Mouse (Mus musculus): Measurements from ENCODE around the gene Mast1. TPM values are rescaled to one million over a fixed set of nuclear protein-coding genes. Genes with fewer than 3 reads are reported as not detected.

Gene Mast1
- polyA plus RNA-seq, 1 experiment from 2014 or later: 0.27 TPM

DNA sequence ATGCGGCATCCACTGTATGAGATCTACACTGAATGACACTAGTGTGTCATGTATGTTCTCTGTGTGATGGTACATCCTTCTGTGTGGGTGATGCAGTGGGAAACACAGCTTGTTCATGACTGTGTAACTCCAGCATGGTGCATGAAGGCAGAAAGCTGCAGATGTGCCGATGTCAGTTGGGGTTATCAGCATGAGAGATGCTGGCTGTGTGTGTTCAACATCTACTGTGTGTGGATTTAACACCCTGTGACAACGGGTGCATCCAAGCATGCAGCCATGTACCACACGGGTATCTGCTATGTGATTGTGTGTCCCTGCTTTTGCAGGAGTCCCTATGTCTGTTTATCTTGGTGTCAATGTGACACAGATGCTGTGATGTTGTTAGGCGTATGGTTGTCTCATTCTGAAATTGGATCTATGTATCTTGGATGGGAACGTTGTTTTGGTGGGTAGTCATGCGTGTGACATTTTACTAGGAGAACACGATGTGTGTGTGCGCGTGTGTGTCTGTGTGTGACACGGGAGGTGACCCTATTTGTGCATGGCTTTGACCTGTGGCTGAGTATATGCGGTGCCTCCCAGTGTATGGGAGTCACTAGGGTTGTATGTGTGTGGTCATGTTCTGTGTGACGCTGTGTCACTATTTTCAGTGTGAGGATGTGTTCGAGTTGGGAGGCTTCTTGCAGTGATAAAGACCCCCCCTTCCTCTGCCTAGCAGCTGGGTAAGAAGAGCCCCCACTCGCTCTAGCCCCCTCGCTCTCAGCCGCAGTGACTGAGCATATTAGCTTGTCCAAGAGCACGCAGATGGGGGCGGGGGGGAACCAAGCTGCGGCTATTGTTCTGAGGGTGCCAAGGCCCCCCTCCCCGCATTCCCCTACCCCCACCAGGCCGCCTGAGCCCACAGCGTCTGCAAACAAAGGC, 858 bp downstream of the Mast1 start:
- ATAC-seq (replicated peaks; ENCODE audit: insufficient number of reproducible peaks, low FRiP score, low TSS enrichment): no peak; the same call in 1 of the 2 replicates

DNA sequence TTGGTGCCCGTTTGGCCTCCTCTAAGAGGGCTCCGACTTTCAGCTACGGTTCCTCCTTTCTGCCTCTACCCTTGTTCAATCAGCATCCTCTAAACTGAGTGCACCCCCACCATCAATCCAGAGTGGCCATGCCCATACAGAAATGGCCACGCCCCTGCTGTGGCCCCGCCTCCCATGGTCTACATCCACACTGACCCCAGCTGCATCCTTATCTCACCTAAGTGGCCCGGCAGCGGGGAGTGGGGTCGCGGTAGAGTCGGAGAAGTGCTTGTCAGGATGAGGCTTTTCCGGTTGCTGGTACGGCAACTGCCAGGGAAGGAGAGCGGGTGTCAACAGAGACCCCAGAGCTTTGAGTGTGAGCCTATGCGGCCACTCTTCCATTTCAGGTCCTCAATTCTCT, 1.7 kb downstream of the Mast1 start:
- Histone ChIP-seq H3K4me3 (ENCODE audit: low read depth, low read length) (peak overlapping the region; percentile 5; the same call in 1 of the 2 replicates), H3K9ac (ENCODE audit: low read depth, low read length) (no peak overlapping the region), H3K4me1 (ENCODE audit: control insufficient read depth, insufficient read depth, low read length) (peaks cover 18% of the 10 kb centered on the region), H3K9me3 (replicated peaks; ENCODE audit: control insufficient read depth, low read length) (no peaks in the 10 kb centered on the region), H3K36me3 (ENCODE audit: control insufficient read depth, insufficient read depth, low read length) (no peaks in the 10 kb centered on the region), H3K4me2 (no peak overlapping the region; the same call in 1 of the 2 replicates), H3K27ac (ENCODE audit: low read depth, low read length) (no peak overlapping the region), H3K27me3 (ENCODE audit: control insufficient read depth, insufficient read depth, low read length) (peaks cover 74% of the 10 kb centered on the region)
- WGBS (ENCODE audit: insufficient replicate concordance): 5% methylated on average over 14 of the region's 14 CpGs
- no peak for ATAC-seq (replicated peaks; ENCODE audit: insufficient number of reproducible peaks, low FRiP score, low TSS enrichment)

More for the DNA sequence above, 858 bp downstream of the Mast1 start:
- Histone ChIP-seq H3K9me3 (replicated peaks; ENCODE audit: control insufficient read depth, low read length) (no peaks in the 10 kb centered on the region), H3K36me3 (ENCODE audit: control insufficient read depth, insufficient read depth, low read length) (no peaks in the 10 kb centered on the region), H3K4me1 (ENCODE audit: control insufficient read depth, insufficient read depth, low read length) (peaks cover 18% of the 10 kb centered on the region), H3K27me3 (ENCODE audit: control insufficient read depth, insufficient read depth, low read length) (peaks cover 75% of the 10 kb centered on the region), H3K27ac (ENCODE audit: low read depth, low read length) (no peak overlapping the region), H3K9ac (ENCODE audit: low read depth, low read length) (no peak overlapping the region), H3K4me2 (peak overlapping the region; percentile 78), H3K4me3 (ENCODE audit: low read depth, low read length) (peak overlapping the region; percentile 47)
- WGBS (ENCODE audit: insufficient replicate concordance): 29% methylated on average over 23 of the region's 23 CpGs

DNA sequence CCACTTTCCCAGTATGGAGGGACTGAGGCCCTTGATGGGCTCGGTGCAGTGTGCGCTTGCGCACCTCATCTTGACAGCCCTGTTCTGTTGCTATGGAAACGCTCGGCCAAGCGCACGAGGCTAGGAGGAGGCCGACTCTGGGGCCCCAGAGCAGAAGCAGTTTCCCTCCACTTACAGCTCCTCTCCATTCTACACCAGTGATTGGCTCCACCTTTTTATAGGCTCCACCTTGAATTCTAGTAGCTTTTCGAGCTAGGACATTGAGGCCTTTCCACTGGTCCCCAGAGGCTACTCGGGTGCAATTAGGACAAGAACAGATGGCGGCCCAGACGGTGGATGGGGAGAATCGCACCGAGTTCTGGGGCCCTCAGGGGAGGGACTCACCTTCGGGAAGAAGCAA, 2.3 kb downstream of the Mast1 start:
- H3K4me3 ChIP-seq (ENCODE audit: low read depth, low read length): no peak overlapping the region
- H3K4me1 ChIP-seq (ENCODE audit: control insufficient read depth, insufficient read depth, low read length): peaks cover 18% of the 10 kb centered on the region
- 4% methylated on average over 15 of the region's 15 CpGs for WGBS (ENCODE audit: insufficient replicate concordance)
- no peak overlapping the region for H3K27ac ChIP-seq (ENCODE audit: low read depth, low read length)
- no peaks in the 10 kb centered on the region for H3K9me3 ChIP-seq (replicated peaks; ENCODE audit: control insufficient read depth, low read length)
- peaks cover 77% of the 10 kb centered on the region for H3K27me3 ChIP-seq (ENCODE audit: control insufficient read depth, insufficient read depth, low read length)
- H3K36me3 ChIP-seq (ENCODE audit: control insufficient read depth, insufficient read depth, low read length): no peaks in the 10 kb centered on the region
- ATAC-seq (replicated peaks; ENCODE audit: insufficient number of reproducible peaks, low FRiP score, low TSS enrichment): no peak
- H3K4me2 ChIP-seq: no peak overlapping the region
- H3K9ac ChIP-seq (ENCODE audit: low read depth, low read length): no peak overlapping the region

DNA sequence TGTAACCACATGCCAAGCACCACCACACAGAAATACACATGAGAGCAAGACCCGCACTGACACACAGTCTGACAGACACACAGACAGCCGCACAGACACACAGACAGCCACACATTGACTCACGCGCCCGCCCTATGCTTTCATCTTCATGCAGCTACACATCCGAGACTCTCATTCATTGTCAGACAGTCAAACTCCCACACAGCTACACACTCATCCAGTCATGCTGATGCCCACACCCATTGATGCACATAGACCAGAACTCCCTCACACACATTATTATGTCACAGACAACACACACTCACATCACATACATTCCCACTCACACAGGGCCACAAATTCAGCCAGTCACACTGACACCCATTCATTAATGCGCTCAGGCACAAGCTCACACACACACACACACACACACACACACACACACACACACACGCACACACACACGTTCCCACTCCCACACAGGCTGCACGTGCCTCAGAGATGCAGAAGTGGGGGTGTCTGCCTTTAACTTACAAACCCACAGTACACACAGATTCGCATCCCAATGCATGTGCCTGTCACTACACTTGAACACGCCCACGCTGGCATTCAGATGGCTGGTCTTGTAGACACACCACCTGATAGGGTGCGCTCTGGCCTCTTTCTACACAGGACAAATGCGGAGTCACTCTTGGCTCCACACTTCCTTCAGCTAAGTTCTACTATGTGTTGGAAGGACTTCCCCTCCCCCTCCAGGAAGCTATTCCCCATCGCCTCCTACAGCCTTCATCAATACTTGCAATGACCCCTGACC, 3.2 kb downstream of the Mast1 start:
- Histone ChIP-seq H3K27me3 (ENCODE audit: control insufficient read depth, insufficient read depth, low read length) (peaks cover 85% of the 10 kb centered on the region), H3K4me3 (ENCODE audit: low read depth, low read length) (no peak overlapping the region), H3K9me3 (replicated peaks; ENCODE audit: control insufficient read depth, low read length) (no peaks in the 10 kb centered on the region), H3K36me3 (ENCODE audit: control insufficient read depth, insufficient read depth, low read length) (no peaks in the 10 kb centered on the region), H3K4me1 (ENCODE audit: control insufficient read depth, insufficient read depth, low read length) (peaks cover 21% of the 10 kb centered on the region), H3K9ac (ENCODE audit: low read depth, low read length) (no peak overlapping the region), H3K4me2 (no peak overlapping the region), H3K27ac (ENCODE audit: low read depth, low read length) (no peak overlapping the region)
- ATAC-seq (replicated peaks; ENCODE audit: insufficient number of reproducible peaks, low FRiP score, low TSS enrichment): no peak
- WGBS (ENCODE audit: insufficient replicate concordance): 76% methylated on average over 16 of the region's 16 CpGs

DNA sequence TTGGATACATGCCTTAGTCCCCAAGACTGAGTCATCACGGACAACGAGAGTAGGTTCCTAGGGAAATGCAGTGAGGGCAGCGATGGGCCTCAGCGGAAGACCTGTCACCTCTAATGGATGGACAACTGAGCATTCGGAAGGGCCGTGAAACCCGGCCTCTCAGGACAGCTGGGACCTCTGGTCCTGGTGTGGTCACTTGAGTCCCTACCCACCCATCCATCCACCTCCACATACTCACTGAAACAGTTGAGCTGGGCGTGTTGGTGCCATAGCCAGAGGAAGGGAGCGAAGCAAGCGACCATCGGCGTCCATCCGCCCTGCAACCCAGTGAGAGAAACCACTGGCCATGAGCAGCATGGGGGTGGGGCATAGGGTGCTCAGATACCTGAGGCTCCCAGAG, 6.6 kb downstream of the Mast1 start:
- Histone ChIP-seq H3K4me2 (no peak overlapping the region), H3K9ac (ENCODE audit: low read depth, low read length) (no peak overlapping the region), H3K9me3 (replicated peaks; ENCODE audit: control insufficient read depth, low read length) (no peaks in the 10 kb centered on the region), H3K27ac (ENCODE audit: low read depth, low read length) (no peak overlapping the region), H3K4me1 (ENCODE audit: control insufficient read depth, insufficient read depth, low read length) (peaks cover 12% of the 10 kb centered on the region), H3K36me3 (ENCODE audit: control insufficient read depth, insufficient read depth, low read length) (no peaks in the 10 kb centered on the region), H3K27me3 (ENCODE audit: control insufficient read depth, insufficient read depth, low read length) (peaks cover 64% of the 10 kb centered on the region), H3K4me3 (ENCODE audit: low read depth, low read length) (no peak overlapping the region)
- ATAC-seq (replicated peaks; ENCODE audit: insufficient number of reproducible peaks, low FRiP score, low TSS enrichment): no peak
- 76% methylated on average over 13 of the region's 13 CpGs for WGBS (ENCODE audit: insufficient replicate concordance)

DNA sequence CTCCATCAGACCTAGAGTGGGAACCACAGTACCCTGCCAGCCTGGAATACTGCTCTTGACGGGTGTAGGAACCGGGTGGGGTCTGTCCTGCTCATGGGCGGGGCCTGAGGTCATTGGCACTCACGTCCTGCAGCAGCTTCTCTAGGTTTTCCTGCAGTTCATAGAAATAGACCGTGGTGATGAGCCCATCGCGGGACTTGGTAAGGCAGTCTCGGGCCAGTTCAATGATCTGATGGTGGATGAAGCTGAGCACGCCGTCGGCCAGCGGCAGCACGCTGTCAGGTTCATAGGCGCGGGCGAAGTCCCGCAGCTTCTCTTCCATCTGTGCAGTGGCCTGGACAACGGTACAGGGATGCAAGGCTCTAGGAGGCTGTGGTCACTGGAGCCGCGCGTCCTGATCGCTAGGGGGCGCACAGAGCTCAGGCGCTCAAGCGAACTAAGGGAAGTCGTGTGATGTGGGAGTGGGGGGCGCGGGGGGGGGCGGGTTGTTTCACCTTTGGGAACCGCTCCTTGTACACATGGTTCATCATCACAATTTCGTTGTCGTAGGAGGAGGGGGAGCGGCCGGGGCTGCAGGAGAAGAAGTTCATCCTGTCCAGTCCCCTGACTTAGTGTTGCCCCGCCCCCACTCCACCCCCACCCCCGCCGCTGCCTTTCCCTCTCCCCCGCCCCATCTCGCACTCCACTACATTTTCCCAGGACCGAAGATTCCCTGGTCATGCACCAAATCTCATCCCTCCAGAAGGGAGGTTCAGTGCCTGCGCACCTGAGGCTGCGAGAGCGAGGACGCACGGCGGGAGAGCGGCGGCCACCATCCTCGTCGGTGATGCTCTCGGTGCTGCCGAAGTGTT, 8.5 kb downstream of the Mast1 start:
- Histone ChIP-seq H3K4me1 (ENCODE audit: control insufficient read depth, insufficient read depth, low read length) (peaks cover 4% of the 10 kb centered on the region; the same call in 1 of the 2 replicates), H3K9me3 (replicated peaks; ENCODE audit: control insufficient read depth, low read length) (no peaks in the 10 kb centered on the region), H3K27me3 (ENCODE audit: control insufficient read depth, insufficient read depth, low read length) (peaks cover 55% of the 10 kb centered on the region), H3K36me3 (ENCODE audit: control insufficient read depth, insufficient read depth, low read length) (no peaks in the 10 kb centered on the region), H3K27ac (ENCODE audit: low read depth, low read length) (no peak overlapping the region), H3K9ac (ENCODE audit: low read depth, low read length) (no peak overlapping the region), H3K4me3 (ENCODE audit: low read depth, low read length) (peak overlapping the region; percentile 35), H3K4me2 (peak overlapping the region; percentile 63)
- WGBS (ENCODE audit: insufficient replicate concordance): 5% methylated on average over 52 of the region's 52 CpGs
- ATAC-seq (replicated peaks; ENCODE audit: insufficient number of reproducible peaks, low FRiP score, low TSS enrichment): no peak

DNA sequence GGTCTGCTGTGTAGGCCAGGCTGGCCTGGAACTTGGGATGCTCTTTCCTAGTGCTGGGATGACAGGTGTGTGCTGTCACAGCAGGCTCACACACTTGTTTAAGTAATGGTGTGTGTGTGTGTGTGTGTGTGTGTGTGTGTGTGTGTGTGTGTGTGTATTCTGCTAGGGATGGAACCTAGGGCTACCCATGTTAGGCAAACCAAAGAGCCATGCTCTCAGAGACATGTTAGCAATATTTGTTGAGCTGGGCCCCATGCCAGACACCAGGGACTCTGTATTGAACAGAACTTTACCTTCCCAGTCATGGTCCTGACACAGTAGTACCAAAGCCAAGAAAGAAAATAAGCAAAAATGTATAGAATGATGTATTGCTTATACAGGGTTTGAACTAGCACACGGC, 9.6 kb downstream of the Mast1 start:
- no peak overlapping the region for H3K27ac ChIP-seq (ENCODE audit: low read depth, low read length)
- no peak overlapping the region for H3K4me3 ChIP-seq (ENCODE audit: low read depth, low read length)
- H3K9ac ChIP-seq (ENCODE audit: low read depth, low read length): no peak overlapping the region
- 62% methylated on average over 1 of the region's 1 CpGs for WGBS (ENCODE audit: insufficient replicate concordance)
- peaks cover 4% of the 10 kb centered on the region; the same call in 1 of the 2 replicates for H3K4me1 ChIP-seq (ENCODE audit: control insufficient read depth, insufficient read depth, low read length)
- H3K9me3 ChIP-seq (replicated peaks; ENCODE audit: control insufficient read depth, low read length): no peaks in the 10 kb centered on the region
- H3K27me3 ChIP-seq (ENCODE audit: control insufficient read depth, insufficient read depth, low read length): peaks cover 54% of the 10 kb centered on the region
- no peak for ATAC-seq (replicated peaks; ENCODE audit: insufficient number of reproducible peaks, low FRiP score, low TSS enrichment)
- H3K4me2 ChIP-seq: no peak overlapping the region
- no peaks in the 10 kb centered on the region for H3K36me3 ChIP-seq (ENCODE audit: control insufficient read depth, insufficient read depth, low read length)

DNA sequence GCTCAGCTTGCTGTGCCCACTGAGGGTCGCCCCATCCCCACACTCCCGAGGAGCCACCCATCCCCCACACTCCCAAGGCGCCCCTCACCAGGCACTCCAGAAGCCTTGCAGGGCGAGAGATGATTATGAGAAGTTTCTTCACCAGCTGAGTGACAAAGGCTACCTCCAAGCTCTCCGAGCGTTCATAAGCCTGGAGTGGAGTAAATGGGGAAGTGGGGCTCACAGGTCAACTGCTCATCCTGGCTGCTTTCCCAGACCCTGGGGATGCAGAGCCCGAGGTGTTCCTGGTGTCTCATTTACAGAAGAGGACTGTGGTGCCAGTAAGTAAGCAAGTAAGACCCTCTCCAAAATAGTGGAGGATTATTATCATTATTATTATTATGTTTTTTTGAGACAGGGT, 11.6 kb downstream of the Mast1 start:
- H3K27me3 ChIP-seq (ENCODE audit: control insufficient read depth, insufficient read depth, low read length): peaks cover 45% of the 10 kb centered on the region
- peaks cover 4% of the 10 kb centered on the region; the same call in 1 of the 2 replicates for H3K4me1 ChIP-seq (ENCODE audit: control insufficient read depth, insufficient read depth, low read length)
- H3K4me3 ChIP-seq (ENCODE audit: low read depth, low read length): no peak overlapping the region
- no peak overlapping the region for H3K4me2 ChIP-seq
- no peaks in the 10 kb centered on the region for H3K36me3 ChIP-seq (ENCODE audit: control insufficient read depth, insufficient read depth, low read length)
- H3K9ac ChIP-seq (ENCODE audit: low read depth, low read length): no peak overlapping the region
- no peak for ATAC-seq (replicated peaks; ENCODE audit: insufficient number of reproducible peaks, low FRiP score, low TSS enrichment)
- no peak overlapping the region for H3K27ac ChIP-seq (ENCODE audit: low read depth, low read length)
- H3K9me3 ChIP-seq (replicated peaks; ENCODE audit: control insufficient read depth, low read length): no peaks in the 10 kb centered on the region
- 70% methylated on average over 7 of the region's 7 CpGs for WGBS (ENCODE audit: insufficient replicate concordance)
